Mouse (Mus musculus) kidney, embryonic 15.5 days (tissue): ENCODE data around the gene Plekhs1. TPM values are rescaled to one million over a fixed set of nuclear protein-coding genes. Genes with fewer than 3 reads are reported as not detected.

Source experiments
- ATAC-seq: fragments of 200-750 bp; cut with Nextera tagmentation; replicated peaks from 2 replicates; pipeline ENCODE4 v1.8.0; 2017; ENCODE audit warnings: moderate TSS enrichment; ENCODE audit not compliant: low FRiP score
- H3K27ac ChIP-seq: fragments of 300-500 bp; sonication (generic); 2 replicates; pipeline ENCODE4 v1.5.1; 2015; ENCODE audit warnings: mild to moderate bottlenecking, inconsistent platforms
- H3K27me3 ChIP-seq: fragments of 300-500 bp; sonication (generic); 2 replicates; pipeline ENCODE4 v1.6.1; 2015; ENCODE audit warnings: inconsistent platforms
- H3K36me3 ChIP-seq: fragments of 300-500 bp; sonication (generic); 2 replicates; pipeline ENCODE4 v1.6.1; 2015; ENCODE audit warnings: inconsistent platforms
- H3K4me1 ChIP-seq: fragments of 300-500 bp; sonication (generic); 2 replicates; pipeline ENCODE4 v1.6.1; 2015; ENCODE audit warnings: inconsistent platforms
- H3K4me2 ChIP-seq: fragments of 300-500 bp; sonication (generic); 2 replicates; pipeline ENCODE4 v1.6.1; 2015; ENCODE audit warnings: moderate library complexity, mild to moderate bottlenecking, inconsistent platforms
- H3K4me3 ChIP-seq: fragments of 300-500 bp; sonication (generic); replicated peaks from 2 replicates; pipeline ENCODE4 v1.5.1; 2015; ENCODE audit warnings: mild to moderate bottlenecking, inconsistent platforms
- H3K9ac ChIP-seq: fragments of 300-500 bp; sonication (generic); 2 replicates; pipeline ENCODE4 v1.6.1; 2015; ENCODE audit warnings: mild to moderate bottlenecking, inconsistent platforms
- H3K9me3 ChIP-seq: fragments of 300-500 bp; sonication (generic); replicated peaks from 2 replicates; pipeline ENCODE4 v1.6.1; 2016; ENCODE audit warnings: inconsistent platforms
- WGBS: fragments of 180-500 bp; shearing (Covaris S2); methylation state at CpG from one replicate; pipeline ENCODE4 v1.1.7; 2015; ENCODE audit warnings: mixed read lengths; 5-methylcytosine and 5-hydroxymethylcytosine counted together
- polyA plus RNA-seq: library from polyadenylated mRNA; unstranded; fragments of >200 nt; fragmentation: Nextera tagmentation; extraction: Ambion mirVana; gene quantifications from 2 replicates; pipeline ENCODE4 v1.2.1, GENCODE M21; 2015

Gene Plekhs1
- polyA plus RNA-seq, 1 experiment from 2014 or later, result 0.74 TPM

DNA sequence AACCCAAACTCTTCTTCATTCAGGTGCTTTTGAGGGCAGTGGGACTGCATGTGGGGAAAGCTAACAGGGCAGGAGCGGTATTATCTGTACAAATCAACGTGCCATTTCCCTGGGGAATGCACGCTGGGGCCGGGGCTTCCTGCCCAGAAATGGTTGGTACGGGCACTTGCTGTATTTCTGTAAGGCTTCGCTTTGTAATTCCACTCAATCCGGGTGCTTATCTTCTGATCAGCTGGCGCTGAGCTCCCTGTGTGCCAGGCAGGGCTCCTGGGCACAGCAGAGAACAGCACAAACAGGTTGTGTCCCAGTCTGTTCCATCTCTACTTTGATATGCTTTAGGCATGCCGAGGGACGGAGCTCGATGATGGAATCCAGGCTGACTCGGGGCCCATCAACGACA lies 25.1 kb upstream of the Plekhs1 start:
- no peak for ATAC-seq
- H3K9ac ChIP-seq, result no peak overlapping the region
- peaks cover 42% of the 10 kb centered on the region for H3K36me3 ChIP-seq
- no peaks in the 10 kb centered on the region for H3K27me3 ChIP-seq
- H3K4me1 ChIP-seq, result peaks cover 13% of the 10 kb centered on the region
- 85% methylated on average over 13 of the region's 13 CpGs for WGBS
- H3K27ac ChIP-seq, result no peak overlapping the region
- H3K9me3 ChIP-seq, result no peaks in the 10 kb centered on the region
- no peak overlapping the region for H3K4me3 ChIP-seq
- no peak overlapping the region for H3K4me2 ChIP-seq

DNA sequence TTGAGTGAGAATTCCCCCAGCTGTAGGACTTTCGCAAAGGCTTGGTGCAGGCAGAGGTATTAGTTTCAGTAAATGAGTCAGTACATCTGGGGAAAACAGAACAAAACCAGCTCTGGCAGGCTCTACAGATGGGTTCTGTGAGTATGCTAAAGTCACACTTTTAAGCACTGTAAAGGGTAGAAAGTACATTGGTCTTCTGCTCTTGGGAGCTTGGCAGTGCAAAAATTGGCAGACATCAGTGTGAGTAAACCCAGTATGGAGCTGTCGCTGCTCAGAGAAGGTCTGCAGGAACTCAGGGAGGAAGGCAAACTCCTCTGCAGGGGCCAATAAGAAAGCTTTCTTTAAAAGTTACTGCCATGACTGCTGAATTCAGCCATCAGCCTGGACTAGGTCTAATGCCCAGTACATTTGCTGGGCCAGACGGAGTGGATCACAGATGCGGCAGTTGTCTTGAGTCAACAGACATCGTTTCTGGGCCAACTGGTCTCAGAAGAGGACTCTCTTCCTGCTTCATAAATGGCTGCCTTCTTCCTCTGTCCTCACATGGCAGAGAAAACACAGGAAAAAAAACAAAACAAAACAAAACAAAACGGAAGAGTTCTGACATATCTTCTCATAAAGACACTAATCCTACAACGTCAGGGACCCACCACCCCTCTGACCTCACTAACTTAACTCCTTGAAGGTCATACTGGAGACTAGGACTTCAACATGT lies 22.9 kb upstream of the Plekhs1 start:
- Histone ChIP-seq H3K4me1 (0 out of 2 replicates have a peak, but pooled peaks cover 2% of the 10 kb centered on the region), H3K27ac (peak overlapping the region; percentile 42), H3K9ac (no peak overlapping the region), H3K9me3 (no peaks in the 10 kb centered on the region), H3K4me2 (no peak overlapping the region), H3K36me3 (peaks cover 45% of the 10 kb centered on the region), H3K4me3 (no peak overlapping the region), H3K27me3 (no peaks in the 10 kb centered on the region)
- WGBS, result 59% methylated on average over 7 of the region's 7 CpGs
- no peak for ATAC-seq

DNA sequence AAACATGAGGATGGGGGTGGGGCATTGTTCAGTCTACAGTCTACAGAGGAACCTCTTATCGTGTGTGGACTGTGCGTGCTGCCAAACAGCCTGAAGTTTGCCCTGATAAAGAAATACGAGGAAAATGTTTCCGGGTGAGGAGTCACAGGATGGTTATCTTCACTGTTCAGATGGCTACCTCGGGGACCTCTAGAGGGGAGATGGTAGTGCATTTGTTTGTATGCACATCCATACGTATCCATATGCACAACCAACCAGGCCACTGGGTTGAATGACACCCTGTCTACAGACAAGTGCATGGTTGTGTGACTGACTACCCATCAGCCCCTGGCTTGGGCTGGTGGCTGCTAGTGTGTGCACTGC lies 22.4 kb upstream of the Plekhs1 start:
- peak overlapping the region; percentile 42 for H3K27ac ChIP-seq
- no peak overlapping the region for H3K4me3 ChIP-seq
- H3K27me3 ChIP-seq, result no peaks in the 10 kb centered on the region
- no peak overlapping the region for H3K4me2 ChIP-seq
- ATAC-seq, result 0 out of 2 replicates have a peak, but pooled peaks have one; percentile 29
- no peaks in the 10 kb centered on the region for H3K9me3 ChIP-seq
- H3K36me3 ChIP-seq, result peaks cover 39% of the 10 kb centered on the region
- 68% methylated on average over 6 of the region's 6 CpGs for WGBS
- H3K9ac ChIP-seq, result no peak overlapping the region
- 0 out of 2 replicates have a peak, but pooled peaks cover 2% of the 10 kb centered on the region for H3K4me1 ChIP-seq

DNA sequence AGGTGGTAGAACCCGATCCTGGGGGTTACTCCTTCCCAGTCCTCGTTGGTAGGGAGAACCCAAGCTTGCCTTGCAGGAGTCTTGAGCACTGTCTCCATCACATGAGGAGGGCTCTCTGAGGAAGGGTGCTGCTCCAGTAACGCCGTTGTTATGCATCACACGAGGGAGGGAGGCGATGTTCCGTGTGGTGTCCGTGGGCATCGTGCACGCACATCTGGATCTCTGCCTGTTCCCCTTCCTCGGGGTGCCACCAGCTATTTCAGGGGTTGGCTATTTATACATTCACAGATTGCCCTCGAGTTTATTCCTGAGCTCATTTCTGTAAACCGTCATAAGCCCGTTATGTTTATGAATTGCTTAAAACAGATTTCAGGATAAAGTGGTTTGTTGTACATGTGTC lies 18.0 kb upstream of the Plekhs1 start:
- Histone ChIP-seq H3K27me3 (no peaks in the 10 kb centered on the region), H3K36me3 (peaks cover 12% of the 10 kb centered on the region; the same call in 1 of the 2 replicates), H3K4me1 (peaks cover 8% of the 10 kb centered on the region; the same call in 1 of the 2 replicates), H3K9ac (no peak overlapping the region), H3K4me2 (no peak overlapping the region), H3K27ac (no peak overlapping the region), H3K4me3 (no peak overlapping the region), H3K9me3 (no peaks in the 10 kb centered on the region)
- no peak for ATAC-seq
- WGBS, result 84% methylated on average over 14 of the region's 14 CpGs

DNA sequence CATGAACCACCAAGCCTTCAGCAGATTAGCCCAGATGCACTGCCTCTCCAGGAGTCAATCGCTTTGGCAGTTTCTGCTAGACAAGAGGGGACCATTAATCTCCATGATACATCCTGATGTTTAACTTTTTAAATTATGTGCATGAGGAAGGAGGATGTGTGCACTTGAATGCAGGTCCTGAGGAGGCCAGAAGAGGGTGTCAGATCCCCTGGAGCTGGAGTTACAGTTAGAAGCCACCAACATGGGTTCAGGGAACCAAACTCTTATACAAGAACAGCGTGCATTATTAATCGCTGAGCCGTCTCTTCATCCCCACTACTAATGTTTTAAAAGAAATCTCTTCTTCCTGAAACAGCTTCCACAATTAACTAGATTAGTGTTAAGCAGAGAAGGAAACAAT lies 12.7 kb upstream of the Plekhs1 start:
- ATAC-seq, result no peak
- Histone ChIP-seq H3K4me3 (no peak overlapping the region), H3K36me3 (no peaks in the 10 kb centered on the region), H3K9me3 (no peaks in the 10 kb centered on the region), H3K4me2 (no peak overlapping the region), H3K27me3 (no peaks in the 10 kb centered on the region), H3K4me1 (peaks cover 20% of the 10 kb centered on the region), H3K9ac (no peak overlapping the region), H3K27ac (no peak overlapping the region)
- 97% methylated on average over 4 of the region's 4 CpGs for WGBS

DNA sequence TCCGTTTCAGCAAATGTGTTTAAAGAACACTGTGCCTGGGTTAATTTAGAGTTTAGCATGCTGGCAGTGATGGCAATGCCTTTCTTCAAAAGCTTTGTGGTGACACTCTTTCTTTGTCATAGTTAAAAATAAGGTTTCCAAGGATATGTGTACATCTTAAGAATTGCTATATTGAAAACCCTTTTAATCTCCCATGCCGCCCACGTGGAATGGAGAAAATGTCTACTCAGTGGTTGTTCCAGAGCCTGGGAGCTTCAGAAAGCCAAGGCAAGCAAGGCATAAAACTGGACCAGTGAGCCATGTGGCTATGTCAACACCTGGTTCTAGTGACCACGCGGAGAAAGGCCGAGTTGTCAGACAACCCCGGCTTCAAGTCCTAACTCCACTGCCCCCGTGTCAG lies 11.9 kb upstream of the Plekhs1 start:
- Histone ChIP-seq H3K27me3 (no peaks in the 10 kb centered on the region), H3K4me3 (no peak overlapping the region), H3K9me3 (no peaks in the 10 kb centered on the region), H3K27ac (no peak overlapping the region), H3K4me1 (peaks cover 19% of the 10 kb centered on the region), H3K36me3 (no peaks in the 10 kb centered on the region), H3K4me2 (no peak overlapping the region), H3K9ac (no peak overlapping the region)
- no peak for ATAC-seq
- 87% methylated on average over 8 of the region's 8 CpGs for WGBS

DNA sequence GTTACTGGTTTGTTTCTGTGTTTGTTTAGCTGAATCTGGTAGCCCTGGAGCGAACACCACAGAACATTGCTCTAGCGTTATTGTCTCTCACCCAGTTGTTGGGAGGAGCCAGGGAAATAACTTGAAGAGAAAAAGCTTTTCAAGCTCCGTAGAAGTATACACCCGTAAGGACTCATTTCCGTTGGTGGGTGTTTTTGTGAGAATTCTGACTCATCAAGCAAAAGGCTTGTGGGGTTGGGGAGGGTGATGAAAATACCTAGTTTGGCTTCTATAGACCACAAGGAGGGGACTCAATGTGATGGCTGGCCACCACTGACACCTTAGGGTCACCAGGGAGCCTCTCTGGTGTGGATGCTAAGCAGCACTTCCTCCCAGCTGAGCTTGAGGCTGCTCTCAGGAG lies 10.5 kb upstream of the Plekhs1 start:
- H3K9me3 ChIP-seq, result no peaks in the 10 kb centered on the region
- H3K27ac ChIP-seq, result no peak overlapping the region
- H3K27me3 ChIP-seq, result no peaks in the 10 kb centered on the region
- H3K36me3 ChIP-seq, result no peaks in the 10 kb centered on the region
- H3K4me2 ChIP-seq, result no peak overlapping the region
- peaks cover 16% of the 10 kb centered on the region for H3K4me1 ChIP-seq
- no peak for ATAC-seq
- 87% methylated on average over 5 of the region's 5 CpGs for WGBS
- no peak overlapping the region for H3K4me3 ChIP-seq
- H3K9ac ChIP-seq, result no peak overlapping the region

DNA sequence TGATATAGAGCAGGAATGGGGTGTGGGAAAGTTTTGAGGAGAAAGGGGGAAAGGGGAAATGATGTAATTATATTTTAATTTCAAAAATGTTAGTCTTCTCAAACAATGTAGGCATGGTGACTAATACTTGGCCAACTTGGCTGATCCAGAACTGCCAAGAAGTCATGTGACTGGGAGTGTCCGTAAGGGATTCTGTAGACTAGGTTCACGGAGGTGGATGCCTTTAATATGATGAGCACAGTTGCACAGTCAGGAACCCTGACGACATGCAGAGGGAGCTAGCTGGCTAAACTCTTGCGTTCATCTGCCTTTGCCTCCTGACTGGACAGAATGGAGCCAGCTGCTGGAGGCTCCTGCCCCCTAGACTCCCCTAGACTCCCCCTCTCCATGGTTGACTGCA lies 9.6 kb upstream of the Plekhs1 start:
- WGBS, result 53% methylated on average over 4 of the region's 4 CpGs
- no peaks in the 10 kb centered on the region for H3K36me3 ChIP-seq
- no peak overlapping the region for H3K9ac ChIP-seq
- ATAC-seq, result no peak
- H3K9me3 ChIP-seq, result no peaks in the 10 kb centered on the region
- H3K4me3 ChIP-seq, result no peak overlapping the region
- no peaks in the 10 kb centered on the region for H3K27me3 ChIP-seq
- H3K4me2 ChIP-seq, result no peak overlapping the region
- peaks cover 19% of the 10 kb centered on the region for H3K4me1 ChIP-seq
- H3K27ac ChIP-seq, result no peak overlapping the region

DNA sequence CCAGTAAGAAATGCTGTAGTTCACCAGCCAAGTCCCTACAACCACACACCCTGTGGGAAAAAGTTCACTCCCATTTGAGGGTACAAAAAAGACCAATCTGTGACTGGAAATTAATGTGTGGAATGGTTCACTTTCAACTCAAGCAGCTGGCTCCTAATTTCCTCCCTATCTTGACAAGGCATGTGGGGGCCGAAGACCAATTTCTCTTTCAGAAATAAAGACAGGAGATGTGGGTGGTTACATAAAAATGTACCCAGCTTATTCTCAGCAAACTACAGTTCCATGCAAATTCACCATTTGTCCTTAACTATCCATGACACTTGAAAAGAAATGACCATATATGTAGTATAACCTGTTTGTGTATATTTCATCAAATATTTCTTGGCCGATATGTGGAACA lies 9.0 kb upstream of the Plekhs1 start:
- Histone ChIP-seq H3K36me3 (no peaks in the 10 kb centered on the region), H3K27me3 (no peaks in the 10 kb centered on the region), H3K4me3 (no peak overlapping the region), H3K4me2 (no peak overlapping the region), H3K4me1 (peaks cover 23% of the 10 kb centered on the region), H3K9ac (no peak overlapping the region), H3K27ac (no peak overlapping the region), H3K9me3 (no peaks in the 10 kb centered on the region)
- WGBS, result 73% methylated on average over 2 of the region's 2 CpGs
- no peak for ATAC-seq

DNA sequence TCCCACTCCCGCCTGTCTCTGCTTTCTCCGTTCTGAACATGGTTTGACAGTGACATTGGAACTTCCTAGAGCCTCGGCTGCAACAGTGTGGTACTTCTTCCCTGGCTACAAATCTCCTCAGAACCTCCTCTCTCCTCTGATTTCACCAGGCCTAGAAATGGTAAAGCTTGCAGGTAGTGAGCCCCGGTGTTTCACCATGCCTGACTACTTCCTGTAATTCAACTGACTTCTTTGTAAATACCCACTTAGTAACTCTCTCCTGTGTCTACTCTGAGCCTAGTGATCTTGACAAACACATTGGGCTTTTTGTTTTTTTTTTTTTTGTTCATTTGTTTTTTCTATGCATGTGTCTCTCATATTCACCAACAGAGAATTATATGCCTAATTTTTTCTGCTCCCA lies 6.6 kb upstream of the Plekhs1 start:
- 49% methylated on average over 4 of the region's 4 CpGs for WGBS
- Histone ChIP-seq H3K27ac (no peak overlapping the region), H3K9ac (no peak overlapping the region), H3K4me2 (no peak overlapping the region), H3K4me1 (peaks cover 27% of the 10 kb centered on the region), H3K9me3 (no peaks in the 10 kb centered on the region), H3K4me3 (no peak overlapping the region), H3K36me3 (no peaks in the 10 kb centered on the region), H3K27me3 (no peaks in the 10 kb centered on the region)
- no peak for ATAC-seq

DNA sequence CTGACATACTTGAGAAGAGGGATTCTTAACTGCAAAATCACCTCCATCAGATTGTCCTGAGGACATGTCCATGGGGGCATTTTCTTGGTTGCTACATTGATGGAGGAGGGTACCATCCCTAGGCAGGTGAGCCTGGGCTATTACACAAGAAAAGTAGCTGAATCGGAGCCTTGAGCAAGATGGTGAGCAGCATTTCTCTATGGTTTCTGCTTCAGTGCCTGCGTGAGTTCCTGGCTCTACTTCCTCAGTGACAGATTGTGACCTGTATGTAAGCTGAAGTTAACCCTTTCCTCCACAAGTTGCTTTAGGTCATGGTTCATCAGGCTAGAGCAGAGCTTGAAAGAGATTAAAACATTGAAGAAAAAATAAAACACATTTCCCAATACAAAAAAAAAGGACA lies 6.1 kb upstream of the Plekhs1 start:
- Histone ChIP-seq H3K27ac (no peak overlapping the region), H3K9me3 (no peaks in the 10 kb centered on the region), H3K4me2 (no peak overlapping the region), H3K36me3 (no peaks in the 10 kb centered on the region), H3K4me3 (no peak overlapping the region), H3K9ac (no peak overlapping the region), H3K4me1 (peaks cover 27% of the 10 kb centered on the region), H3K27me3 (no peaks in the 10 kb centered on the region)
- ATAC-seq, result no peak
- WGBS, result 18% methylated on average over 2 of the region's 2 CpGs

DNA sequence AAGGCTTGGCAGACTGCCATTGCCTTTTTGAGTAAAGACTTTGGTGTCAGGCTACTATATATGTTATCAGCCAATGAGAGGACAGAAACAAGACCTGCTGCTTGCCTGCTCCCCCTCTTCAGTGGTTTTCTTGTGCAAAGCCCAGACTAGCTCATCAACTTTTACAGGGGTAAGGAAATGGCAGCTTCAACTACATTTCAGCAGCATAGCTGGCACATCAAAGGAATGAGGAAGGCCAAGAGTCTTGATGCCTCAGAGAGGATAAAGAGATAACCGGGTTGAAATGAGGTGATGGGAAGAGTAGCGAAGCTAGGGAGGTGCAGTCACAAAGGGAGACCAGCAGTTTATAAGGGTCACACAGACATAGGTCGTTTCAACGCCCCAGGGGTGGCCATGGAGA lies 3.9 kb upstream of the Plekhs1 start:
- Histone ChIP-seq H3K27ac (no peak overlapping the region), H3K4me2 (no peak overlapping the region), H3K4me1 (peaks cover 27% of the 10 kb centered on the region), H3K27me3 (no peaks in the 10 kb centered on the region), H3K36me3 (no peaks in the 10 kb centered on the region), H3K9ac (no peak overlapping the region), H3K4me3 (no peak overlapping the region), H3K9me3 (no peaks in the 10 kb centered on the region)
- WGBS, result 70% methylated on average over 4 of the region's 4 CpGs
- ATAC-seq, result no peak
